Mouse (Mus musculus) left cerebral cortex, adult 2 months (tissue): ENCODE results near the gene Ppp1r3f. TPM values are rescaled to one million over a fixed set of nuclear protein-coding genes. Genes with fewer than 3 reads are reported as not detected.

Source experiments
- DNase-seq, 2 experiments: peaks; one replicate each; pipeline ENCODE4 v3.0.0; 2021 to 2022; ENCODE audit warnings: low spot score in 2 of 2, mixed read lengths in 1 of 2; ENCODE audit errors: extremely low spot score in 1 of 2
- H3K27ac ChIP-seq: fragments of 200-600 bp; 2 replicates; pipeline ENCODE4 v1.8.1; 2022
- H3K4me3 ChIP-seq: fragments of 200-600 bp; 2 replicates; pipeline ENCODE4 v1.8.1; 2022
- CTCF ChIP-seq: fragments of 200-600 bp; IDR thresholded peaks from 2 replicates; pipeline ENCODE4 v1.8.1; 2022; ENCODE audit warnings: antibody characterized with exemption, mild to moderate bottlenecking, moderate library complexity
- intact Hi-C: fragments of 180-260 bp; cut with DNase I; formaldehyde crosslinking; loops from one replicate; pipeline ENCODE4 v1.15.1; 2025
- long read RNA-seq, 2 experiments: library from polyadenylated mRNA; stranded (forward); transcript quantifications; one replicate each; pipeline ENCODE4 v2.0.0; 2021; ENCODE audit warnings: borderline mapping rate in 2 of 2
- total RNA-seq, 2 experiments: library from RNA; stranded (reverse); gene quantifications; 2 replicates each; pipeline ENCODE4 v1.2.3; 2021

Ppp1r3f gene
- 10 to 100 TPM; 21.9 to 26.8 TPM for total RNA-seq
- long read RNA-seq, experiment 1, transcript Ppp1r3f-201 (4 exons, 3,066 nt), result major isoform, 53 of 53 reads
- long read RNA-seq, experiment 1, partial matches to known transcripts, result 0 of 53 reads
- long read RNA-seq, experiment 1, other reads (novel, unspliced or antisense), result 0 of 53 reads
- long read RNA-seq, experiment 2, full-length matches to known transcripts, result 23 of 23 reads
- long read RNA-seq, experiment 2, partial matches to known transcripts, result 0 of 23 reads
- long read RNA-seq, experiment 2, other reads (novel, unspliced or antisense), result 0 of 23 reads

DNA sequence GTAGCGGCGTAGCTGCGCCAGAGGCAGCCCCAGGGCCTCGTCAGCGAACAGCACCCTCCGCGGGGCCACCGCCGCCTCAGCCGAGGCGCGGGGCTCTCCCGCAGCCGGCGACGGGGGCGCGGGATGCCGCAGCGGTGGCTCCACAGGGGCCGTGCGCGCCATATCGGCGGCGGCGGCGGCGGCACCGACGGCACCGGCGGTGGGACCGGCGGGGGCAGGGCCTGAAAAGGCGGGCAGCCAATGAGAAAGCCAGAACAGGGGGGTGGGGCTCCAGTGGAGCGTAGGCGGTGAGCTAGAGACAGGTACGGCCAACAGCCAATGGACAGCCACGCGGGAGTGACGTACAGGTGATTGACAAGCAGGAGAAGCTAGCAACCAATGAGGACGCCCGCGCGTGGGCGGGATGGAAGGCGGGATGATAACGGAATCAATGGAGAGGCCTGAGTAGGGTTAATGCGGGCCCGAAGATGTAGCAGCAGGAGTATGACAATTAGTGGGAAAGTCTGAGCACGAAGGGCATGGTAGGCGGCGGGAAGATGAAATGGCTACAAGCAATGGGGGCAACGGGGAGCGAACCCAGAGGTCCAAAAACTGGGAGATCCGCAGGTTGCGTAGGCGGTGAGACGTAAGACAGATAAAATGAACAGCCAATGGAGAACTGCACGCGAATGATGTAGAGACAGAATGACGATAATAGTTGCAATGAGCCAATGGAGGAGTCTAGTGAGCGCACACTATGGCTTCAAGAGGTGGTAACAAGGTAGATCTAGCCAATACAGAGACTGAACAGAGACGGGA lies at the start of gene Ppp1r3f:
Gene Ppp1r3f, minus strand, starts transcription at position 197 of the 798 bp plus-strand sequence.
- intact Hi-C loops, result loop anchor here (2.0 to 5.0 kb wide), 4 partner anchors 65 to 252 kb away; partner anchors contain the start of gene Syp
- H3K4me3 ChIP-seq, result peak within 1 kb of the TSS; percentile 51
- TF ChIP-seq CTCF, result no peak
- DNase-seq, result peak; percentile 94
- H3K27ac ChIP-seq, result peak within 1 kb of the TSS; percentile 89

- DNase-seq, result no peak
- no peak overlapping the region for H3K4me3 ChIP-seq
- no peak overlapping the region for H3K27ac ChIP-seq
- intact Hi-C loops, result no loop called here
- TF ChIP-seq CTCF, result no peak
These were observed 43.9 kb upstream of the Ppp1r3f start for GRCm38 (mm10) chrX:7617889-7618551.

DNA sequence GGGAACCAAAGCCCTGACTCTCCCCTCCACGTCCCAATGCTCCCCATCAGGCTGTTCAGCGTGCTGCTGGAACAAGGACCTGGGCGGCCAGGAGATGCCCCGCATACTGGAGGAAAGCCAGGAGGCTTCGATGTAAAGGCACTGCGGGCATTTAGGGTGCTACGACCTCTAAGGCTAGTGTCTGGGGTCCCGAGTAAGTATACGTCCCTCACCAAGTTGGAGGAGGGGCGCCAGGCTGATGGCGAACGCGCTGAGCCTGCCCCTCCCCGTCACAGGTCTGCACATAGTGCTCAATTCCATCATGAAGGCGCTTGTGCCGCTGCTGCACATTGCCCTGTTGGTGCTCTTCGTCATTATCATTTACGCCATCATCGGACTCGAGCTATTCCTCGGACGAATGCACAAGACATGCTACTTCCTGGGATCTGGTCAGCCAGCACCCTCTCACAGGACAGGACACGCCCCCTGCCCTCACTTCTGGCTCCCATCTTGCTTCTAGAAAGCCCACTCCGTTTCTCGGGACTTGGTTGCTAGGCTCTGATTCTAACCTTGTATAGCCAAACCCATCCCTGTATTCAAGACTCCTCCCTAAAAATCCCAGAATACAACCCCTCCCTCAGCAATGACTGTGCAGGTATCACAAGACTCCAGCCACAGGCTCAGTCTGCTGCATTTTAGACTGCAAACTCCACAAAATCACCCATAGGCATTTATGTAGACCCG lies 36.6 kb upstream of the Ppp1r3f start:
- DNase-seq, result no peak
- peak overlapping the region; percentile 43 for H3K4me3 ChIP-seq
- TF ChIP-seq CTCF, result no peak
- peak overlapping the region; percentile 83 for H3K27ac ChIP-seq
- intact Hi-C loops, result no loop called here

DNA sequence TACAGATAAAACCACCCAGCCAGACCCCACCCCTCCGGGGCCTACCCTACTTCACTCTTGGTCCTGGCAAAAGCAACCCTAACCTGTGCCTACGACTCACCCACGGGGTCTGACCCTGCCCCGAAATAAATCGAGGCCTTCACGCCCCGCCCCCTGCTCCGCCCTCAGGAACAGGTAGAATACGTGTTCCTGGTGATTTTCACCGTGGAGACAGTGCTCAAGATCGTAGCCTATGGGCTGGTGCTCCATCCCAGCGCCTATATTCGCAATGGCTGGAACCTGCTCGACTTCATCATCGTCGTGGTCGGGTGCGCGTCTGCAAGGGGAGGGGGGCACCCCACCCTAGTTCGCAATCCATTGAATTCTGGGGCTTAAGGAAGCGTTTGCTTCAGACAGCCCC lies 36.0 kb upstream of the Ppp1r3f start:
- TF ChIP-seq CTCF, result no peak
- no peak for DNase-seq
- H3K27ac ChIP-seq, result peak overlapping the region; percentile 83

GRCm38 (mm10) chrX:7606783-7607182 lies 32.7 kb upstream of the Ppp1r3f start, which contains the start of gene Cacna1f:
TSS of gene Cacna1f (plus strand) at chrX:7607083.
- intact Hi-C loops, result loop anchor here (5.0 kb wide), 2 partner anchors 36 to 71 kb away; no protein-coding TSS in a partner anchor
- H3K4me3 ChIP-seq, result no peak within 1 kb of the TSS
- H3K27ac ChIP-seq, result no peak within 1 kb of the TSS
- no peak for TF ChIP-seq CTCF
- DNase-seq, result no peak

More for the DNA sequence above, 36.0 kb upstream of the Ppp1r3f start:
- intact Hi-C loops, result no loop called here
- peak overlapping the region; percentile 43 for H3K4me3 ChIP-seq

GRCm38 (mm10) chrX:7605575-7605941 lies 31.5 kb upstream of the Ppp1r3f start:
- intact Hi-C loops, result loop anchor here (5.0 kb wide), 2 partner anchors 37 to 72 kb away; no protein-coding TSS in a partner anchor
- no peak for TF ChIP-seq CTCF
- Histone ChIP-seq H3K4me3 (no peak overlapping the region), H3K27ac (no peak overlapping the region)
- no peak for DNase-seq

GRCm38 (mm10) chrX:7604879-7605574 lies 30.9 kb upstream of the Ppp1r3f start, which contains the start of gene Ccdc22:
TSS of gene Ccdc22 (minus strand) at chrX:7605517.
- H3K4me3 ChIP-seq, result peak within 1 kb of the TSS; percentile 60
- no peak for TF ChIP-seq CTCF
- peak; percentile 77 to 84 for DNase-seq
- intact Hi-C loops, result loop anchor here (5.0 kb wide), 2 partner anchors 37 to 72 kb away; no protein-coding TSS in a partner anchor
- peak within 1 kb of the TSS; percentile 82 for H3K27ac ChIP-seq

DNA sequence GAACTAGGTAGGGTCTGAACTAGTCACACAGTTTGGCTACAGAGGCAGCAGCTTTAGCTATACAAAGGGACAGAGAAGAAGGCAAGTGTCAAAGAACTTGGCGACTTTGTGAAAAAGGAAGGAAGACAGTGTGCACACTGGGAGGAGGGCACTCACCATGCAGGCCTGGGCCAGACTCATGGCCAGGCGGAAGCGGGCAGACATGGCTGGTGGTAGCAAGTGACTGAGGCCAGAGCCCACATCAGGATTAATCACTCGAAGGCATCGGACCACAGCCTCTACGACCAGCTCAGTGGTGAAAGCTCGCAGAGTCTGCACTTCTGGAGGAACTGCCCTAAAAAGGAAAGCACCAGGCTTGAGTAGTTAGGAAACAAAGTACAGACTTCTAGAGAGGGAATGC lies 29.9 kb upstream of the Ppp1r3f start:
- Histone ChIP-seq H3K27ac (no peak overlapping the region), H3K4me3 (no peak overlapping the region)
- intact Hi-C loops, result no loop called here
- DNase-seq, result no peak
- no peak for TF ChIP-seq CTCF

DNA sequence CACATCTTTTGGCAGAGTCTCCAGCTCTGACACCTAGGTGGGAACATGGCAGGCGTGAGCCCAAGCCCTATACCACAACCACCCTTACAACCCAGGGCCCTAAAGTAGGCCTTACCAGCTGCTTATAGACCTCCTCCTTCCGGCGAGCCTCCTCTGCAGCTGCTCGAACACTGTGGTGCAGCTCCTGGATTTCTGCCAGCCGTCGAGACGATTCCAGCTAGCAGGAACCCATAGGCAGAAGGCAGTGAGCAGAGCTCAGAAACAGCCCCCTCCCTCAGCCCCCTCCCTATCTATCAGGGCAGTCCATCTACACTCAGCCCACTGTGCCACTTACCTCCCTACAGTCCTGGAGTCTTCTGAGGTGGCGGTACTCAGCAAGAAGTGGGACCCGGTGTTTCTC lies 21.3 kb upstream of the Ppp1r3f start:
- Histone ChIP-seq H3K27ac (no peak overlapping the region), H3K4me3 (no peak overlapping the region)
- no peak for DNase-seq
- intact Hi-C loops, result no loop called here
- TF ChIP-seq CTCF, result no peak

DNA sequence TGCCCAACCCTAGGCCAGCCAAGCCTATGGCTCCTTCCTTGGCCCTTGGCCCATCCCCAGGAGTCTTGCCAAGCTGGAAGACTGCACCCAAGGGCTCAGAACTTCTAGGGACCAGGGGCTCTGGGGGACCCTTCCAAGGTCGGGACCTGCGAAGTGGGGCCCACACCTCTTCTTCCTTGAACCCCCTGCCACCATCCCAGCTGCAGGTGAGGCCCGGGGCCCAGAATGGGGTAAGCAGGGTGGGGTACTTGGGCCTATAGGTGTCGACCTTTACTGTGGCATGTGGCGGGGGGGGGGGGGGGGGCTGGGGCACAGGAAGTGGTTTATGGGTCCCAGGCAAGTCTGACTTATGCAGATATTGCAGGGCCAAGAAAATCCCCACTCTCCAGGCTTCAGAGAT lies 12.3 kb upstream of the Ppp1r3f start:
- no peak overlapping the region for H3K27ac ChIP-seq
- no peak for TF ChIP-seq CTCF
- intact Hi-C loops, result no loop called here
- DNase-seq, result no peak
- no peak overlapping the region for H3K4me3 ChIP-seq

- intact Hi-C loops, result no loop called here
- H3K4me3 ChIP-seq, result no peak overlapping the region
- TF ChIP-seq CTCF, result no peak
- DNase-seq, result no peak
- no peak overlapping the region for H3K27ac ChIP-seq
These were observed 9.8 kb upstream of the Ppp1r3f start for GRCm38 (mm10) chrX:7583881-7584280.
